Mouse (Mus musculus) hindbrain, postnatal 0 days (tissue): Measurements from ENCODE around the gene BC049352. TPM values are rescaled to one million over a fixed set of nuclear protein-coding genes. Genes with fewer than 3 reads are reported as not detected.

ENCODE experiments used
- ATAC-seq: fragments of 200-750 bp; cut with Nextera tagmentation; 2 replicates; pipeline ENCODE4 v1.8.0; 2017; ENCODE audit warnings: mild to moderate bottlenecking, moderate TSS enrichment, moderate library complexity
- DNase-seq: peaks from one replicate; pipeline ENCODE4 v3.0.0-alpha.2; 2015; ENCODE audit warnings: low spot score
- H3K27ac ChIP-seq: fragments of 300-500 bp; sonication (generic); 2 replicates; pipeline ENCODE4 v1.5.1; 2014; ENCODE audit warnings: mild to moderate bottlenecking
- H3K27me3 ChIP-seq: fragments of 300-500 bp; sonication (generic); 2 replicates; pipeline ENCODE4 v1.6.1; 2014; ENCODE audit warnings: low read length, mixed read lengths; ENCODE audit not compliant: insufficient read depth
- H3K36me3 ChIP-seq: fragments of 300-500 bp; sonication (generic); 2 replicates; pipeline ENCODE4 v1.6.1; 2014; ENCODE audit warnings: low read length, mixed read lengths; ENCODE audit not compliant: insufficient read depth
- H3K4me1 ChIP-seq: fragments of 300-500 bp; sonication (generic); 2 replicates; pipeline ENCODE4 v1.6.1; 2014; ENCODE audit warnings: antibody characterized with exemption, low read length, mixed read lengths; ENCODE audit not compliant: insufficient read depth
- H3K4me2 ChIP-seq: fragments of 300-500 bp; sonication (generic); 2 replicates; pipeline ENCODE4 v1.6.1; 2014; ENCODE audit warnings: low read depth, mild to moderate bottlenecking, low read length, moderate library complexity, mixed read lengths
- H3K4me3 ChIP-seq: fragments of 300-500 bp; sonication (generic); 2 replicates; pipeline ENCODE4 v1.5.1; 2014; ENCODE audit warnings: low read length
- H3K9ac ChIP-seq: fragments of 300-500 bp; sonication (generic); replicated peaks from 2 replicates; pipeline ENCODE4 v1.6.1; 2014; ENCODE audit warnings: mild to moderate bottlenecking, low read length, moderate library complexity, mixed read lengths
- H3K9me3 ChIP-seq: fragments of 300-500 bp; sonication (generic); 2 replicates; pipeline ENCODE4 v1.6.1; 2016; ENCODE audit warnings: low read length, mixed read lengths
- CTCF ChIP-seq: IDR thresholded peaks from 2 replicates; pipeline ENCODE4 v1.5.1; 2016; ENCODE audit warnings: antibody characterized with exemption, control low read depth, low read depth
- WGBS: fragments of 180-500 bp; shearing (Covaris S2); extraction: QIAGEN DNeasy Blood & Tissue Kit; methylation state at CpG from one replicate; pipeline ENCODE4 v1.1.7; 2014; 5-methylcytosine and 5-hydroxymethylcytosine counted together
- polyA plus RNA-seq: library from polyadenylated mRNA; unstranded; fragments of >200 nt; fragmentation: Nextera tagmentation; extraction: Ambion mirVana; gene quantifications from 2 replicates; pipeline ENCODE4 v1.2.1, GENCODE M21; 2015
- total RNA-seq: library from RNA; depleted of rRNA; stranded (reverse); fragments of >200 nt; gene quantifications from 2 replicates; pipeline ENCODE4 v1.2.3, GENCODE M21; 2014

Gene BC049352
- total and polyA plus RNA-seq, 2 experiments from 2014 or later: 0.16 TPM; not detected in 1

GRCm38 (mm10) chr9:45268079-45268478 is 86.3 kb downstream of the BC049352 start:
- Histone ChIP-seq H3K4me3 (no peak overlapping the region), H3K4me2 (no peak overlapping the region), H3K4me1 (no peaks in the 10 kb centered on the region), H3K27me3 (peaks cover 7% of the 10 kb centered on the region; the same call in 1 of the 2 replicates), H3K27ac (no peak overlapping the region), H3K9ac (no peak overlapping the region), H3K9me3 (no peaks in the 10 kb centered on the region), H3K36me3 (no peaks in the 10 kb centered on the region)
- DNase-seq (no peak), ATAC-seq (no peak)
- WGBS: 64% methylated on average over 4 of the region's 4 CpGs
- no peak for TF ChIP-seq CTCF

GRCm38 (mm10) chr9:45268597-45269325 is 87.0 kb downstream of the BC049352 start, which contains the start of gene Il10ra:
Gene Il10ra (minus strand): TSS chr9:45269149.
- Histone ChIP-seq H3K9ac (peak within 1 kb of the TSS; percentile 35; the same call in 1 of the 2 replicates), H3K27ac (no peak within 1 kb of the TSS), H3K9me3 (no peaks in the 10 kb centered on the region), H3K27me3 (peaks cover 7% of the 10 kb centered on the region; the same call in 1 of the 2 replicates), H3K4me2 (peak within 1 kb of the TSS; percentile 69), H3K36me3 (no peaks in the 10 kb centered on the region), H3K4me1 (no peaks in the 10 kb centered on the region), H3K4me3 (peak within 1 kb of the TSS; percentile 41)
- TF ChIP-seq CTCF: no peak
- WGBS: 4% methylated on average over 36 of the region's 36 CpGs
- no peak for ATAC-seq
- peak; percentile 53 for DNase-seq

GRCm38 (mm10) chr9:45272213-45272612 is 90.4 kb downstream of the BC049352 start:
- Histone ChIP-seq H3K4me3 (no peak overlapping the region), H3K4me1 (no peaks in the 10 kb centered on the region), H3K9ac (no peak overlapping the region), H3K9me3 (no peaks in the 10 kb centered on the region), H3K4me2 (no peak overlapping the region), H3K36me3 (no peaks in the 10 kb centered on the region), H3K27ac (no peak overlapping the region), H3K27me3 (peaks cover 7% of the 10 kb centered on the region; the same call in 1 of the 2 replicates)
- 39% methylated on average over 5 of the region's 5 CpGs for WGBS
- no peak for DNase-seq
- ATAC-seq: no peak
- no peak for TF ChIP-seq CTCF

GRCm38 (mm10) chr9:45274218-45274617 is 92.4 kb downstream of the BC049352 start:
- no peaks in the 10 kb centered on the region for H3K4me1 ChIP-seq
- no peak overlapping the region for H3K4me2 ChIP-seq
- TF ChIP-seq CTCF: no peak
- no peak overlapping the region for H3K9ac ChIP-seq
- H3K27ac ChIP-seq: no peak overlapping the region
- H3K36me3 ChIP-seq: no peaks in the 10 kb centered on the region
- no peak for DNase-seq
- H3K9me3 ChIP-seq: no peaks in the 10 kb centered on the region
- H3K27me3 ChIP-seq: peaks cover 7% of the 10 kb centered on the region; the same call in 1 of the 2 replicates
- WGBS: 80% methylated on average over 4 of the region's 4 CpGs
- no peak overlapping the region for H3K4me3 ChIP-seq
- ATAC-seq: no peak

GRCm38 (mm10) chr9:45274635-45275034 is 92.8 kb downstream of the BC049352 start:
- Histone ChIP-seq H3K36me3 (no peaks in the 10 kb centered on the region), H3K9ac (no peak overlapping the region), H3K27ac (no peak overlapping the region), H3K4me2 (no peak overlapping the region), H3K4me3 (no peak overlapping the region), H3K4me1 (no peaks in the 10 kb centered on the region), H3K27me3 (peaks cover 6% of the 10 kb centered on the region; the same call in 1 of the 2 replicates), H3K9me3 (no peaks in the 10 kb centered on the region)
- DNase-seq (no peak), ATAC-seq (no peak)
- WGBS: 84% methylated on average over 2 of the region's 2 CpGs
- no peak for TF ChIP-seq CTCF

- Histone ChIP-seq H3K9ac (no peak overlapping the region), H3K9me3 (no peaks in the 10 kb centered on the region), H3K4me2 (no peak overlapping the region), H3K4me3 (no peak overlapping the region), H3K27me3 (no peaks in the 10 kb centered on the region), H3K36me3 (no peaks in the 10 kb centered on the region), H3K27ac (no peak overlapping the region), H3K4me1 (no peaks in the 10 kb centered on the region)
- DNase-seq (no peak), ATAC-seq (no peak)
- TF ChIP-seq CTCF: no peak
- WGBS: 69% methylated on average over 3 of the region's 3 CpGs
Measured at GRCm38 (mm10) chr9:45280059-45280458, 98.3 kb downstream of the BC049352 start.

- H3K9ac ChIP-seq: no peak overlapping the region
- no peak overlapping the region for H3K4me3 ChIP-seq
- TF ChIP-seq CTCF: no peak
- no peak overlapping the region for H3K4me2 ChIP-seq
- H3K36me3 ChIP-seq: no peaks in the 10 kb centered on the region
- H3K9me3 ChIP-seq: no peaks in the 10 kb centered on the region
- DNase-seq (no peak), ATAC-seq (no peak)
- H3K27ac ChIP-seq: no peak overlapping the region
- whole genome bisulfite sequencing: 82% methylated on average over 3 of the region's 3 CpGs
- H3K4me1 ChIP-seq: no peaks in the 10 kb centered on the region
- H3K27me3 ChIP-seq: no peaks in the 10 kb centered on the region
Measured at GRCm38 (mm10) chr9:45280891-45281290, 99.1 kb downstream of the BC049352 start.
